ENCODE assay signal across 8 mouse cellular contexts in the genomic region with DNA sequence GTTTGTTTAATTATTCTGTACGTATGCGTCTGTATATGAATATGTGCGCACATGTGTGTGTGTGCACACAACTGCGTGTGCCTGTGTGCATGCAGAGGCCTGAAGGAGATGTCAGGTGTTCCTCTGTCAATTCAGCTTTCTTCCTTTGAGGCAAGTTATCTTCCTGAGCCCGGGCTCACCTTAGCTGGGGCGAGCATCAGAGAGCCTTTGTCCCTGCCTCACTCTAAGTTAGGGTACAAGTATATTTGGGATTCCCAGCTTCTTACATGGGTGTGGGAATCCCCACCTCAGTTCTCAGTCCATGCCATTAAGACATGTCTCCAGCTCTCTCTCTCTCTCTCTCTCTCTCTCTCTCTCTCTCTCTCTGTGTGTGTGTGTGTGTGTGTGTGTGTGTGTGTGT. TPM values are rescaled to one million over a fixed set of nuclear protein-coding genes. Genes with fewer than 3 reads are reported as not detected.
DNase-seq lines count a peak whose midpoint lies in the region; ATAC-seq lines count a peak whose summit lies in the region.

No protein-coding gene starts in this region.

- no peak for DNase-seq in heart, adult 11 months
- peak; percentile 22 for DNase-seq in MN1 (ENCODE audit: low spot score)
- DNase-seq in thymus, postnatal 4 days: no peak
- DNase-seq in kidney, adult 11 months: no peak
- DNase-seq in frontal cortex, postnatal 14 days (ENCODE audit: low spot score in 2 of 2): no peak

- H3K4me2 ChIP-seq in heart, embryonic 12.5 days: peak overlapping the region; percentile 73
- H3K4me2 ChIP-seq in hindbrain, embryonic 13.5 days: peak overlapping the region; percentile 51
- peak overlapping the region; percentile 54 for H3K4me2 ChIP-seq in midbrain, embryonic 12.5 days (replicated peaks)

- H3K9me3 ChIP-seq in heart, embryonic 12.5 days (replicated peaks): no peaks in the 10 kb centered on the region
- H3K9me3 ChIP-seq in hindbrain, embryonic 13.5 days: no peaks in the 10 kb centered on the region
- no peaks in the 10 kb centered on the region for H3K9me3 ChIP-seq in midbrain, embryonic 12.5 days

- peak overlapping the region; percentile 91 for H3K27ac ChIP-seq in heart, embryonic 12.5 days (ENCODE audit: poor library complexity, severe bottlenecking)
- H3K27ac ChIP-seq in hindbrain, embryonic 13.5 days: peak overlapping the region; percentile 90
- peak overlapping the region; percentile 93 for H3K27ac ChIP-seq in midbrain, embryonic 12.5 days (replicated peaks)

- ATAC-seq in heart, embryonic 12.5 days (ENCODE audit: insufficient number of reproducible peaks, low FRiP score): peak; percentile 20; the same call in 1 of the 2 replicates
- peak; percentile 39; the same call in 1 of the 2 replicates for ATAC-seq in hindbrain, embryonic 13.5 days (ENCODE audit: low FRiP score)
- ATAC-seq in midbrain, embryonic 12.5 days (ENCODE audit: low FRiP score, low read depth): peak; percentile 27; the same call in 1 of the 2 replicates

- WGBS in heart, embryonic 12.5 days: 9% methylated on average over 6 of the region's 6 CpGs
- 6% methylated on average over 6 of the region's 6 CpGs for WGBS in hindbrain, embryonic 13.5 days
- 4% methylated on average over 6 of the region's 6 CpGs for WGBS in midbrain, embryonic 12.5 days

- peak overlapping the region; percentile 62; the same call in 1 of the 2 replicates for H3K9ac ChIP-seq in heart, embryonic 12.5 days
- H3K9ac ChIP-seq in hindbrain, embryonic 13.5 days: peak overlapping the region; percentile 49; the same call in 1 of the 2 replicates
- H3K9ac ChIP-seq in midbrain, embryonic 12.5 days (replicated peaks): no peak overlapping the region; the same call in 1 of the 2 replicates

- H3K27me3 ChIP-seq in heart, embryonic 12.5 days (replicated peaks): no peaks in the 10 kb centered on the region
- no peaks in the 10 kb centered on the region for H3K27me3 ChIP-seq in hindbrain, embryonic 13.5 days
- no peaks in the 10 kb centered on the region; the same call in none of the 2 replicates for H3K27me3 ChIP-seq in midbrain, embryonic 12.5 days

- H3K36me3 ChIP-seq in heart, embryonic 12.5 days: no peaks in the 10 kb centered on the region
- H3K36me3 ChIP-seq in hindbrain, embryonic 13.5 days: no peaks in the 10 kb centered on the region
- H3K36me3 ChIP-seq in midbrain, embryonic 12.5 days: no peaks in the 10 kb centered on the region

- H3K4me3 ChIP-seq in heart, embryonic 12.5 days: peak overlapping the region; percentile 45
- peak overlapping the region; percentile 27 for H3K4me3 ChIP-seq in hindbrain, embryonic 13.5 days
- H3K4me3 ChIP-seq in midbrain, embryonic 12.5 days: peak overlapping the region; percentile 27

- H3K4me1 ChIP-seq in heart, embryonic 12.5 days (replicated peaks): peaks cover 29% of the 10 kb centered on the region
- H3K4me1 ChIP-seq in hindbrain, embryonic 13.5 days (replicated peaks): peaks cover 31% of the 10 kb centered on the region
- H3K4me1 ChIP-seq in midbrain, embryonic 12.5 days: peaks cover 27% of the 10 kb centered on the region

RNA-seq across cellular contexts. Expression of a gene that starts 56.2 kb away (rescaled TPM):
- polyA plus RNA-seq in heart, embryonic 12.5 days (2016; fragmentation: Nextera tagmentation; extraction: Ambion mirVana): not detected in 2 replicates
- 18.5 and 25.5 TPM in 2 replicates for polyA plus RNA-seq in hindbrain, embryonic 13.5 days (2015; fragmentation: Nextera tagmentation; extraction: Ambion mirVana)
- 0.19 and 0.26 TPM in 2 replicates for polyA plus RNA-seq in midbrain, embryonic 12.5 days (2016; fragmentation: Nextera tagmentation; extraction: Ambion mirVana)

Comparison
In these comparisons a context has a peak if more than half of its experiments do, and no peak if none do; other contexts are left out.
1. RNA of a gene that starts 56.2 kb away (polyA plus RNA-seq): 18.5 to 25.5 TPM in hindbrain, embryonic 13.5 days; 0.19 to 0.26 TPM in midbrain, embryonic 12.5 days and not detected in heart, embryonic 12.5 days; every median in the first group is over 10 times any median in the second.
2. Peak in every context shown above with its lines, with median percentiles within 50 percentile points of each other: ATAC-seq, H3K27ac ChIP-seq, H3K4me2 ChIP-seq and H3K4me3 ChIP-seq.